Mouse (Mus musculus) cortical plate, adult 2 months (tissue): Measurements from ENCODE around the gene Gp5.

Experiments used
- CTCF ChIP-seq: fragments of 200-500 bp; IDR thresholded peaks from 2 replicates; pipeline ENCODE4 v1.5.1; 2011; ENCODE audit warnings: mild to moderate bottlenecking, control low read depth, low read length; ENCODE audit not compliant: insufficient read depth; ENCODE audit errors: extremely low read depth
- POLR2A ChIP-seq: fragments of 200-500 bp; IDR thresholded peaks from 2 replicates; pipeline ENCODE4 v1.6.1; 2011; ENCODE audit warnings: mild to moderate bottlenecking, low read length, control low read depth; ENCODE audit not compliant: insufficient read depth; ENCODE audit errors: extremely low read depth

DNA sequence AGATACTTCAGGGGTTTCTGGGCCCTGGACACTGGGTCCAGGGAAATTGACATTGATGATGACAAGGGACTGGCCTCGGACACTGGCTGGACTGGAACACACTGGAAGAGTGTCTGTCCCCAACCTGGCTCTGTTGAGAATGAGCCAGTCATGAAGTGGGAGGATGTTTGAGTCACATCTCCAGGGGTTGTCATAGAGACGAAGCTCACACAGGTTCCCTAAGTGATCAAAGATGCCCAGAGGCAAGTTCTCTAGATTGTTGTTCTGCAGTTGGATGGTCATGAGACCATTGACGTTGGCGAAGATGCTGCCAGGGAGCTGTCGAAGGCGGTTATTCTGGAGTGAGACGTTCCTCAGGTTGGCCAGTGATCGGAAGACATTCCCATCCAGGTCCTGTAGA, 37.5 kb downstream of the Gp5 start:
- TF ChIP-seq CTCF (no peak), POLR2A (no peak)
